ENCODE assay signal across 8 mouse cellular contexts in the genomic region with DNA sequence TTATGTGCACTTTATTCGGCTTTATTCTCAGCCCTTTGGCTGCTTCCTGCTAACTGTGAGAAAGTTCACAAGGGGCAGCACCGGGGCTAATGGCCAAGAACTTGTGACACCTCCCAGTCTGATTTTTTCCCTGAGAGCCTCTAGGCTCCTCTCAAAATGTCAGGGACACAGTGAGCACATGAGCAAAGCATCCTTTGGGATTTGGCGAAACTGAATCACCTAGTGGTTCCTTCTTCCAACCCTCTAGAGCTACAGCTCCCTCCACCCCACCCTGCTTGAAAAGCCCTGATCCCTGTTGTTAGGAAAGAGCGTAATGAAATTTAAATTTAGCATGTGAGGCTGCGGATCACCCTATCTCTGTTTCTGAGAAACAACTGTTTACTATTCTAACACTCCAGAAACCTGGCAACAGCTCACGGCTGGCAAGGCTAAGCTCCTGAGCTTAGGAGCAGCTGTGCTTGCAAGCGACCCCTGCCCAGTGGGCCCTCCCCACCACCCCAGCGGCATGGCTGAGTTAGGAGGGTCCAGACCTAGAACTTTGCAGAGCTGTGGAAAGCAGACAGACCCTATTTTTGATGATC. TPM values are rescaled to one million over a fixed set of nuclear protein-coding genes. Genes with fewer than 3 reads are reported as not detected.
DNase-seq lines count a peak whose midpoint lies in the region; ATAC-seq and TF ChIP-seq lines count a peak whose summit lies in the region.

No protein-coding gene starts in this region.

- H3K36me3 ChIP-seq in heart, adult 2 months (ENCODE audit: control insufficient read depth, insufficient read depth, low read length) = no peaks in the 10 kb centered on the region

- peak overlapping the region; percentile 56 for H3K9ac ChIP-seq in heart, adult 2 months (ENCODE audit: low read depth, low read length)

- 13% methylated on average over 8 of the region's 8 CpGs for WGBS in heart, adult 2 months

- peak; percentile 44 for TF ChIP-seq EP300 in heart, adult 2 months (IDR thresholded peaks at IDR 0.05; ENCODE audit: insufficient read depth, low read depth, low read length)

- peak; percentile 28; the same call in 1 of the 2 replicates for TF ChIP-seq CTCF in heart, adult 2 months (IDR thresholded peaks at IDR 0.05)

- no peaks in the 10 kb centered on the region for H3K79me2 ChIP-seq in heart, adult 2 months (replicated peaks; ENCODE audit: control insufficient read depth, insufficient read depth, low read length)

- peak; percentile 6 for DNase-seq in kidney, adult 18-20 months
- no peak for DNase-seq in kidney, adult 11 months
- peak; percentile 79 for DNase-seq in adrenal gland, postnatal 14 days
- DNase-seq in heart, adult 2 months = peak; percentile 60 to 73
- DNase-seq in kidney, postnatal 4 days = peak; percentile 37 to 49
- DNase-seq in thymus, postnatal 25 days = no peak
- no peak for DNase-seq in left cerebral cortex, adult 9 months (ENCODE audit: low spot score in 2 of 2)

- H3K27me3 ChIP-seq in heart, adult 2 months (ENCODE audit: control insufficient read depth, insufficient read depth, low read length) = no peaks in the 10 kb centered on the region

- peak overlapping the region; percentile 96 for H3K27ac ChIP-seq in heart, adult 2 months

- ATAC-seq in erythroid progenitor cell, adult 5-6 weeks (replicated peaks; ENCODE audit: low FRiP score, poor library complexity, severe bottlenecking) = no peak

- peak overlapping the region; percentile 38 for H3K4me3 ChIP-seq in heart, adult 2 months

- intact Hi-C loops in heart, adult 2 months (cut with DNase I) = loop anchor here (1.0 kb wide), 1 partner anchor 30 kb away; no protein-coding TSS in a partner anchor

- H3K4me1 ChIP-seq in heart, adult 2 months (ENCODE audit: control insufficient read depth, insufficient read depth, low read length) = peaks cover 3% of the 10 kb centered on the region

- peak; percentile 18; the same call in 1 of the 2 replicates for TF ChIP-seq POLR2A in heart, adult 2 months (IDR thresholded peaks at IDR 0.05; ENCODE audit: insufficient read depth, low read depth, low read length)

RNA-seq across cellular contexts. Expression of a gene that starts 25.7 kb away (rescaled TPM):
- 39.8 and 42.6 TPM in 2 replicates for total RNA-seq in adrenal gland, postnatal 14 days (2021)
- 10 to 100 TPM; 16.1 TPM for total RNA-seq in heart, adult 2 months (2021)
- polyA plus RNA-seq in heart, adult 2 months (2012; rRNA removed) = 7.4 and 11.8 TPM in 2 replicates
- total RNA-seq in erythroid progenitor cell, adult 5-6 weeks (2015; ENCODE audit: low replicate concordance) = 7.2 and 14.3 TPM in 2 replicates
- 10.0 and 13.1 TPM in 2 replicates for total RNA-seq in erythroid progenitor cell, adult 5-6 weeks (2017; ENCODE audit: low replicate concordance)

RNA-seq across cellular contexts. Expression of a gene that starts 28.6 kb away (rescaled TPM):
- total RNA-seq in adrenal gland, postnatal 14 days (2021) = 8.2 and 8.3 TPM in 2 replicates
- total RNA-seq in heart, adult 2 months (2021) = 1,000 to 10,000 TPM; 1,397 to 1,781 TPM
- 1,690 and 1,900 TPM in 2 replicates for polyA plus RNA-seq in heart, adult 2 months (2012; rRNA removed)
- 2.9 TPM in 1 of 2 replicates, not detected in the other for total RNA-seq in erythroid progenitor cell, adult 5-6 weeks (2015; ENCODE audit: low replicate concordance)
- not detected in 2 replicates for total RNA-seq in erythroid progenitor cell, adult 5-6 weeks (2017; ENCODE audit: low replicate concordance)

Comparison
In these comparisons a context has a peak if more than half of its experiments do, and no peak if none do; other contexts are left out.
1. DNase-seq: peak in kidney, adult 18-20 months (single experiment), adrenal gland, postnatal 14 days (single experiment), heart, adult 2 months (2 of 2) and kidney, postnatal 4 days (2 of 2); none in kidney, adult 11 months (single experiment), thymus, postnatal 25 days (single experiment) and left cerebral cortex, adult 9 months (0 of 2).
2. RNA of a gene that starts 28.6 kb away (total RNA-seq): 1,397 to 1,781 TPM in heart, adult 2 months; 8.2 to 8.3 TPM in adrenal gland, postnatal 14 days and 2.9 TPM in erythroid progenitor cell, adult 5-6 weeks; every median in the first group is over 100 times any median in the second.